Mouse (Mus musculus) embryonic facial prominence, embryonic 12.5 days (tissue): Measurements from ENCODE around the gene Cyp27a1. TPM values are rescaled to one million over a fixed set of nuclear protein-coding genes. Genes with fewer than 3 reads are reported as not detected.

Experiments used
- ATAC-seq: fragments of 200-750 bp; cut with Nextera tagmentation; 2 replicates; pipeline ENCODE4 v1.8.0; 2017; ENCODE audit not compliant: insufficient number of reproducible peaks, insufficient read depth, low FRiP score, low TSS enrichment
- H3K27ac ChIP-seq: fragments of 300-500 bp; sonication (generic); 2 replicates; pipeline ENCODE4 v1.5.1; 2016; ENCODE audit warnings: mild to moderate bottlenecking
- H3K27me3 ChIP-seq: fragments of 300-500 bp; sonication (generic); 2 replicates; pipeline ENCODE4 v1.6.1; 2016; ENCODE audit warnings: mild to moderate bottlenecking, moderate library complexity
- H3K36me3 ChIP-seq: fragments of 300-500 bp; sonication (generic); 2 replicates; pipeline ENCODE4 v1.6.1; 2016; ENCODE audit warnings: mild to moderate bottlenecking
- H3K4me1 ChIP-seq: fragments of 300-500 bp; sonication (generic); 2 replicates; pipeline ENCODE4 v1.6.1; 2016
- H3K4me2 ChIP-seq: fragments of 300-500 bp; sonication (generic); replicated peaks from 2 replicates; pipeline ENCODE4 v1.6.1; 2016; ENCODE audit warnings: mild to moderate bottlenecking, moderate library complexity
- H3K4me3 ChIP-seq: fragments of 300-500 bp; sonication (generic); 2 replicates; pipeline ENCODE4 v1.5.1; 2016; ENCODE audit warnings: mild to moderate bottlenecking
- H3K9ac ChIP-seq: fragments of 300-500 bp; sonication (generic); 2 replicates; pipeline ENCODE4 v1.6.1; 2016; ENCODE audit warnings: mild to moderate bottlenecking, moderate library complexity
- H3K9me3 ChIP-seq: fragments of 300-500 bp; sonication (generic); 2 replicates; pipeline ENCODE4 v1.6.1; 2016; ENCODE audit warnings: mild to moderate bottlenecking, moderate library complexity
- WGBS: fragments of 180-500 bp; shearing (Covaris S2); methylation state at CpG from one replicate; pipeline ENCODE4 v1.1.7; 2016; 5-methylcytosine and 5-hydroxymethylcytosine counted together
- polyA plus RNA-seq: library from polyadenylated mRNA; unstranded; fragments of >200 nt; fragmentation: Nextera tagmentation; extraction: Ambion mirVana; gene quantifications from 2 replicates; pipeline ENCODE4 v1.2.1, GENCODE M21; 2016

Cyp27a1 gene
- polyA plus RNA-seq, 1 experiment from 2014 or later: 10.5 TPM

GRCm38 (mm10) chr1:74719281-74719680 is 5.9 kb downstream of the Cyp27a1 start:
- H3K9me3 ChIP-seq: no peaks in the 10 kb centered on the region
- H3K27me3 ChIP-seq: no peaks in the 10 kb centered on the region
- H3K36me3 ChIP-seq: no peaks in the 10 kb centered on the region
- no peak overlapping the region for H3K9ac ChIP-seq
- H3K4me2 ChIP-seq: no peak overlapping the region
- 67% methylated on average over 3 of the region's 3 CpGs for WGBS
- no peak overlapping the region for H3K27ac ChIP-seq
- ATAC-seq: no peak
- no peak overlapping the region for H3K4me3 ChIP-seq
- peaks cover 11% of the 10 kb centered on the region; the same call in 1 of the 2 replicates for H3K4me1 ChIP-seq

GRCm38 (mm10) chr1:74721657-74722056 is 8.3 kb downstream of the Cyp27a1 start:
- Histone ChIP-seq H3K4me2 (no peak overlapping the region), H3K9me3 (no peaks in the 10 kb centered on the region), H3K36me3 (no peaks in the 10 kb centered on the region), H3K27me3 (no peaks in the 10 kb centered on the region), H3K4me1 (no peaks in the 10 kb centered on the region; the same call in 1 of the 2 replicates), H3K4me3 (no peak overlapping the region), H3K9ac (no peak overlapping the region), H3K27ac (no peak overlapping the region)
- WGBS: 66% methylated on average over 6 of the region's 6 CpGs
- ATAC-seq: no peak

GRCm38 (mm10) chr1:74723748-74724147 is 10.4 kb downstream of the Cyp27a1 start:
- no peaks in the 10 kb centered on the region for H3K9me3 ChIP-seq
- H3K4me2 ChIP-seq: no peak overlapping the region
- whole genome bisulfite sequencing: 75% methylated on average over 2 of the region's 2 CpGs
- no peak overlapping the region for H3K4me3 ChIP-seq
- no peaks in the 10 kb centered on the region for H3K27me3 ChIP-seq
- no peaks in the 10 kb centered on the region; the same call in 1 of the 2 replicates for H3K4me1 ChIP-seq
- H3K9ac ChIP-seq: no peak overlapping the region
- ATAC-seq: no peak
- H3K36me3 ChIP-seq: no peaks in the 10 kb centered on the region
- no peak overlapping the region for H3K27ac ChIP-seq

GRCm38 (mm10) chr1:74726114-74726513 is 12.7 kb downstream of the Cyp27a1 start:
- no peak overlapping the region for H3K9ac ChIP-seq
- H3K27me3 ChIP-seq: no peaks in the 10 kb centered on the region
- H3K36me3 ChIP-seq: no peaks in the 10 kb centered on the region
- no peak overlapping the region for H3K4me3 ChIP-seq
- no peak overlapping the region for H3K4me2 ChIP-seq
- 71% methylated on average over 5 of the region's 5 CpGs for WGBS
- ATAC-seq: no peak
- H3K27ac ChIP-seq: no peak overlapping the region
- no peaks in the 10 kb centered on the region; the same call in 1 of the 2 replicates for H3K4me1 ChIP-seq
- H3K9me3 ChIP-seq: no peaks in the 10 kb centered on the region

GRCm38 (mm10) chr1:74726674-74727073 is 13.3 kb downstream of the Cyp27a1 start:
- Histone ChIP-seq H3K9me3 (no peaks in the 10 kb centered on the region), H3K4me1 (no peaks in the 10 kb centered on the region; the same call in 1 of the 2 replicates), H3K4me3 (no peak overlapping the region), H3K27ac (no peak overlapping the region), H3K27me3 (no peaks in the 10 kb centered on the region), H3K36me3 (no peaks in the 10 kb centered on the region), H3K9ac (no peak overlapping the region), H3K4me2 (no peak overlapping the region)
- no peak for ATAC-seq
- WGBS: 67% methylated on average over 5 of the region's 5 CpGs

GRCm38 (mm10) chr1:74728446-74728845 is 15.1 kb downstream of the Cyp27a1 start:
- H3K4me1 ChIP-seq: no peaks in the 10 kb centered on the region; the same call in 1 of the 2 replicates
- no peak overlapping the region for H3K4me2 ChIP-seq
- no peak overlapping the region for H3K4me3 ChIP-seq
- no peaks in the 10 kb centered on the region for H3K27me3 ChIP-seq
- 68% methylated on average over 8 of the region's 8 CpGs for WGBS
- no peaks in the 10 kb centered on the region for H3K9me3 ChIP-seq
- no peak overlapping the region for H3K27ac ChIP-seq
- no peaks in the 10 kb centered on the region for H3K36me3 ChIP-seq
- ATAC-seq: no peak
- H3K9ac ChIP-seq: no peak overlapping the region

GRCm38 (mm10) chr1:74736977-74737376 is 23.6 kb downstream of the Cyp27a1 start:
- 90% methylated on average over 12 of the region's 12 CpGs for WGBS
- H3K4me3 ChIP-seq: no peak overlapping the region
- H3K27me3 ChIP-seq: no peaks in the 10 kb centered on the region
- no peak overlapping the region for H3K9ac ChIP-seq
- ATAC-seq: no peak
- no peak overlapping the region for H3K4me2 ChIP-seq
- H3K9me3 ChIP-seq: no peaks in the 10 kb centered on the region
- no peaks in the 10 kb centered on the region for H3K4me1 ChIP-seq
- no peaks in the 10 kb centered on the region for H3K36me3 ChIP-seq
- no peak overlapping the region for H3K27ac ChIP-seq

- Histone ChIP-seq H3K4me2 (no peak overlapping the region), H3K4me1 (no peaks in the 10 kb centered on the region), H3K9me3 (no peaks in the 10 kb centered on the region), H3K9ac (no peak overlapping the region), H3K27me3 (no peaks in the 10 kb centered on the region), H3K4me3 (no peak overlapping the region), H3K36me3 (no peaks in the 10 kb centered on the region), H3K27ac (no peak overlapping the region)
- 92% methylated on average over 7 of the region's 7 CpGs for WGBS
- ATAC-seq: no peak
Observed at GRCm38 (mm10) chr1:74737500-74737899, 24.1 kb downstream of the Cyp27a1 start.

GRCm38 (mm10) chr1:74740846-74741245 is 27.5 kb downstream of the Cyp27a1 start:
- H3K4me2 ChIP-seq: no peak overlapping the region
- no peak overlapping the region for H3K9ac ChIP-seq
- no peaks in the 10 kb centered on the region for H3K9me3 ChIP-seq
- no peak overlapping the region for H3K27ac ChIP-seq
- H3K36me3 ChIP-seq: no peaks in the 10 kb centered on the region
- no peak overlapping the region for H3K4me3 ChIP-seq
- H3K4me1 ChIP-seq: no peaks in the 10 kb centered on the region
- no peak for ATAC-seq
- 80% methylated on average over 7 of the region's 7 CpGs for WGBS
- H3K27me3 ChIP-seq: no peaks in the 10 kb centered on the region

GRCm38 (mm10) chr1:74747335-74747734 is 34.0 kb downstream of the Cyp27a1 start:
- H3K27ac ChIP-seq: no peak overlapping the region
- no peaks in the 10 kb centered on the region for H3K36me3 ChIP-seq
- H3K4me1 ChIP-seq: no peaks in the 10 kb centered on the region; the same call in 1 of the 2 replicates
- WGBS: 73% methylated on average over 5 of the region's 5 CpGs
- no peak overlapping the region for H3K4me2 ChIP-seq
- no peak for ATAC-seq
- H3K9me3 ChIP-seq: no peaks in the 10 kb centered on the region
- H3K27me3 ChIP-seq: peaks cover 33% of the 10 kb centered on the region
- H3K4me3 ChIP-seq: no peak overlapping the region
- H3K9ac ChIP-seq: no peak overlapping the region

GRCm38 (mm10) chr1:74748643-74749271 is 35.4 kb downstream of the Cyp27a1 start, which contains the start of gene Prkag3:
Gene Prkag3 (minus strand): TSS chr1:74749221.
- peak within 1 kb of the TSS; percentile 15; the same call in 1 of the 2 replicates for H3K4me3 ChIP-seq
- no peak within 1 kb of the TSS for H3K9ac ChIP-seq
- peak; percentile 47; the same call in 1 of the 2 replicates for ATAC-seq
- H3K27me3 ChIP-seq: peaks cover 33% of the 10 kb centered on the region
- H3K9me3 ChIP-seq: no peaks in the 10 kb centered on the region
- 7% methylated on average over 30 of the region's 30 CpGs for WGBS
- H3K36me3 ChIP-seq: no peaks in the 10 kb centered on the region
- no peak within 1 kb of the TSS for H3K27ac ChIP-seq
- peak within 1 kb of the TSS; percentile 50 for H3K4me2 ChIP-seq
- H3K4me1 ChIP-seq: no peaks in the 10 kb centered on the region; the same call in 1 of the 2 replicates

- Histone ChIP-seq H3K9ac (no peak overlapping the region), H3K36me3 (no peaks in the 10 kb centered on the region), H3K4me1 (no peaks in the 10 kb centered on the region; the same call in 1 of the 2 replicates), H3K27me3 (peaks cover 33% of the 10 kb centered on the region), H3K4me2 (no peak overlapping the region), H3K27ac (no peak overlapping the region), H3K9me3 (no peaks in the 10 kb centered on the region), H3K4me3 (no peak overlapping the region)
- ATAC-seq: no peak
- WGBS: 60% methylated on average over 7 of the region's 7 CpGs
Observed at GRCm38 (mm10) chr1:74749301-74749700, 35.9 kb downstream of the Cyp27a1 start.
